Mouse (Mus musculus) spleen, adult 2 months (tissue): ENCODE results near the gene Cdh20.

ENCODE experiments used
- CTCF ChIP-seq: fragments of 200-500 bp; IDR thresholded peaks from 2 replicates; pipeline ENCODE4 v1.5.1; 2011; ENCODE audit warnings: mild to moderate bottlenecking, inconsistent platforms; ENCODE audit not compliant: insufficient read depth, insufficient read length, insufficient replicate concordance; ENCODE audit errors: extremely low read depth
- POLR2A ChIP-seq: fragments of 200-500 bp; IDR thresholded peaks from 2 replicates; pipeline ENCODE4 v1.6.1; 2011; ENCODE audit warnings: low read depth, low read length, inconsistent platforms

GRCm38 (mm10) chr1:104936966-104937365 is 168.6 kb downstream of the Cdh20 start:
- TF ChIP-seq CTCF (no peak), POLR2A (no peak)
